Mouse (Mus musculus) erythroblast, embryonic 14.5 days (primary cell): ENCODE results near the gene Aoc1. TPM values are rescaled to one million over a fixed set of nuclear protein-coding genes. Genes with fewer than 3 reads are reported as not detected.

Source experiments
- H3K27me3 ChIP-seq: 2 replicates; pipeline ENCODE4 v1.6.1; 2012; ENCODE audit warnings: inconsistent platforms; ENCODE audit not compliant: control insufficient read depth
- H3K36me3 ChIP-seq: 2 replicates; pipeline ENCODE4 v1.6.1; 2012; ENCODE audit warnings: mild to moderate bottlenecking, inconsistent platforms; ENCODE audit not compliant: control insufficient read depth
- H3K4me1 ChIP-seq: 2 replicates; pipeline ENCODE4 v1.6.1; 2012; ENCODE audit warnings: inconsistent platforms; ENCODE audit not compliant: control insufficient read depth
- H3K4me3 ChIP-seq: replicated peaks from 2 replicates; pipeline ENCODE3; 2012; ENCODE audit warnings: moderate library complexity, mild to moderate bottlenecking, inconsistent platforms
- H3K9me3 ChIP-seq: 2 replicates; pipeline ENCODE4 v1.6.1; 2012; ENCODE audit warnings: low read length, inconsistent platforms, mixed read lengths; ENCODE audit not compliant: control insufficient read depth
- GATA1 ChIP-seq: IDR thresholded peaks from 2 replicates; pipeline ENCODE4 v1.6.1; 2012; ENCODE audit warnings: low read length, inconsistent platforms, mixed read lengths
- TAL1 ChIP-seq: IDR thresholded peaks from 3 replicates; pipeline ENCODE4 v1.6.1; 2012; ENCODE audit warnings: low read length, inconsistent platforms, mixed read lengths
- polyA plus RNA-seq: library from polyadenylated mRNA; stranded (reverse); fragments of >175 nt; gene quantifications from 2 replicates; pipeline ENCODE4 v1.2.3, GENCODE M21; 2012

The Aoc1 gene
- polyA plus RNA-seq, 1 experiment: not detected

DNA sequence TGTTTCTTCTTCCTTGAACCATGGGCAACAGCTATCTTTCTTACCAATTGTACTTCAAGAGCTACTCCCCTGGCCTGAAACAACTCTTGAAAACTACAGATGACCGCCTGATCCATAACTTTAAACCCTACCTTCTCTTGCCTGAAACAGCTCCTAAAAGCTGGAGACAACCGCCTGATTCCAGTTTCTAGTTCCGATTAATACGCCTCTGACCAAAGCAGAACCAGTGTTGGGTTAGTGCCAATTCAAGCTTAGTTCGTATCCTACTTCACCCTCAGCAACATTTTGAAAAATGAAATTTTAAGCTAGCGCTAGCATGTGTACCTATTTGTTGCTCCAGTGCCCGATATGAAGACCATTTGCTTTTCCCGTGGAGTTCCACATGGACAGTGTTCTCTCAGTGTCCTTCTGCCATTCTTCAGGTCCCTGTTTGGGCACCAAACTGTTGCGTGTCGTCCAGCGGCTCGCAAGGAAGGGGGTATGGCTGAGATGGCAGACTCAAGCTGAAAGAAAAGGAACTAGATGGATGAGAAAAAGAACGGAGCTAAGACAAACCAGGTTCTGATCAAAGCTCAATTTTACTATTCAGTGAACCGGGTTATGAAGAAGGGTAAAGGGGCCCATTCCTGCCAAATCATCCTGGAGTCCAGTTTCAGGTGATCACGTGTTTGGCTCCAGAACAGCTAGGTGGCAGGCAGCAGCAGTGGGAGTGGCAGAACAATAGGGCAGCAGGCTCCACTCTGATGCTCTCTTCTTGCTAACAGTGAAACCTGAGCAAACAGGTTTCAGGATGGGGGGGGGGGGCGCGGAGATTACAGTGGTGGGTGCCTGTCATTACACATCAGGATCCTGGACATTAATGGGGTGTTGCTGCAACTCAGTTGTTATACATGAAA, 30.1 kb downstream of the Aoc1 start:
- TF ChIP-seq GATA1 (no peak), TAL1 (no peak)
- no peaks in the 10 kb centered on the region for H3K36me3 ChIP-seq

DNA sequence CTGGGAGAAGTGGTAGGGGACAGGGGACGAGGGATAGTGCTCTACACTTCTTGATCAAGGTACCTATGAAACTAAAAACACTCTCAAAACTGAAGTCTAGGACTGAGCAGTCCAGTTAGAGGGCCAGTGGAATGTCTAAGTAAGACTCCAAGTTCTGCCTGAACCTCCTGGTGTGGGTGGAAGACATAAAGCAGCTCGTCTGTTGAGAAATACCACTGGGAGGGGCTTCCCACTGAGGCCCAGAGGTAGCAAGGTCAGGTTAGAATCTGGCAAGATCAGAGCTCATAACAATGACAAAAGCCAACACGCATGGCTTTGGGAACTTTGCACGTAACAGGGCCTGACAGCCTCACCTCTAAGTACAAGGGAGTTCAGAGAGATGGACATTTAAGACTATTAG, 30.7 kb downstream of the Aoc1 start:
- TF ChIP-seq GATA1: no peak
- TF ChIP-seq TAL1: no peak

More for the DNA sequence above, 30.1 kb downstream of the Aoc1 start:
- H3K9me3 ChIP-seq: no peaks in the 10 kb centered on the region
- no peaks in the 10 kb centered on the region for H3K4me1 ChIP-seq
- H3K4me3 ChIP-seq: no peak overlapping the region
- no peaks in the 10 kb centered on the region for H3K27me3 ChIP-seq

DNA sequence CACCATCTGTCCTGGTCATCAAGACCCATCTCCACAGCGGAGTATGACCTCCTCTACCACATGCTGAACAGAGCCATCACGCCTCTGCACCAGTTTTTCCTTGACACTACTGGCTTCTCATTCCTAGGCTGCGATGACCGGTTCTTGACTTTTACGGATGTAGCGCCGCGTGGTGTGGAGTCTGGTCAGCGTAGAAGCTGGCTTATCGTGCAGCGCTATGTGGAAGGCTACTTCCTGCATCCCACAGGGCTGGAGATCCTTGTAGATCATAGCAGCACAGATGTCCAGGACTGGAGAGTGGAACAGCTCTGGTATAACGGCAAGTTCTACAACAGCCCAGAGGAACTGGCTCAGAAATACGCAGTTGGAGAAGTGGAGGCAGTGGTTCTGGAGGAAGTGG, 32.9 kb downstream of the Aoc1 start:
- Histone ChIP-seq H3K4me3 (no peak overlapping the region), H3K9me3 (no peaks in the 10 kb centered on the region), H3K36me3 (no peaks in the 10 kb centered on the region), H3K4me1 (no peaks in the 10 kb centered on the region), H3K27me3 (no peaks in the 10 kb centered on the region)
- TF ChIP-seq GATA1 (no peak), TAL1 (no peak)

More for the DNA sequence above, 30.7 kb downstream of the Aoc1 start:
- H3K4me1 ChIP-seq: no peaks in the 10 kb centered on the region
- no peaks in the 10 kb centered on the region for H3K27me3 ChIP-seq
- no peaks in the 10 kb centered on the region for H3K36me3 ChIP-seq
- no peak overlapping the region for H3K4me3 ChIP-seq
- H3K9me3 ChIP-seq: no peaks in the 10 kb centered on the region

DNA sequence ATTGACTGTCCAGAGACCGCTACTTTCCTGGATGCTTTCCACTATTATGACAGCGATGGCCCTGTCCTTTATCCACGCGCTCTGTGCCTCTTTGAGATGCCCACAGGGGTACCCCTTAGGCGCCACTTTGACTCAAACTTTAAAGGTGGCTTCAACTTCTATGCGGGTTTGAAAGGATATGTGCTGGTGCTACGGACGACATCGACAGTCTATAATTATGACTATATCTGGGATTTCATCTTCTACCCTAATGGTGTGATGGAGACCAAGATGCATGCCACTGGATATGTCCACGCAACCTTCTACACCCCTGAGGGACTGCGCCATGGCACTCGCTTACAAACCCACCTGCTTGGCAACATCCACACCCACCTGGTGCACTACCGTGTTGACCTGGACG, 33.7 kb downstream of the Aoc1 start:
- Histone ChIP-seq H3K27me3 (no peaks in the 10 kb centered on the region), H3K4me1 (no peaks in the 10 kb centered on the region), H3K36me3 (no peaks in the 10 kb centered on the region), H3K9me3 (no peaks in the 10 kb centered on the region), H3K4me3 (no peak overlapping the region)
- no peak for TF ChIP-seq GATA1
- no peak for TF ChIP-seq TAL1

DNA sequence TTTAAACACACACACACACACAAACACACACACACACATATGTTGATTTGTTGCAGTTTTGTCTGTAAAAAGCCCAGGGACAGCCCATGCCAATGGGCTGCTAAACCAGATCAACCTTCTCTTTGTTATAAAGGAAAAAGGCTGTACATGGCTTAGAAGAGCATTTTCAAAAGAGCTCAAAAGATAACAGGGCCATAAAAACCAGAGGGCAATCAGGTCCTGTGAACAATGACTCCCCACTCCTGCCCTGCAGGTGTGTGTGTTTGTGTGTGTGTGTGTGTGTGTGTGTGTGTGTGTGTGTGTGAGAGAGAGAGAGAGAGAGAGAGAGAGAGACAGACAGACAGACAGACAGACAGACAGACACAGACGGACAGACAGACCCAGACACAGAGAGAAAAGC, 36.5 kb downstream of the Aoc1 start:
- H3K27me3 ChIP-seq: no peaks in the 10 kb centered on the region
- no peaks in the 10 kb centered on the region for H3K4me1 ChIP-seq
- TF ChIP-seq TAL1 (no peak), GATA1 (no peak)
- no peak overlapping the region for H3K4me3 ChIP-seq
- no peaks in the 10 kb centered on the region for H3K9me3 ChIP-seq
- H3K36me3 ChIP-seq: no peaks in the 10 kb centered on the region

DNA sequence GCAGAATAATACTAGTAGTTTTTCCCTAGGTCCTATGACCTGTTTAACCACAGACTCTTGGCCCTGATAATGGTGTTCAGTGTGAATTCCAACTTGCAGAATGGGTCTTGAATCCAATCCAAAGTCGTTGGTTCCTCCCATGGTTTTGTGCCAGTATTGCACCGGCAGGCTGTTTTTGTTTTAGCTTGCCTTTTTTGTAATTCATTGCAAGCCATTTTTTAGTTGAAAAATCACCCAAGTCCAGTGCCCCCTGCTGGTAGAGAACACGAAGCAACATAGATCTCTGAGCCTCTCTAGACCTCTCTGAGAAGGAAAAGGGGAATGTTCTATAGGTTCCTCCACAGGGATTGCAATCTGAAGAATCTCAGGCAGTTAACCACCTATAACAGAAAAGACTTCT, 39.3 kb downstream of the Aoc1 start:
- Histone ChIP-seq H3K9me3 (no peaks in the 10 kb centered on the region), H3K27me3 (no peaks in the 10 kb centered on the region), H3K36me3 (no peaks in the 10 kb centered on the region), H3K4me3 (no peak overlapping the region), H3K4me1 (no peaks in the 10 kb centered on the region)
- TF ChIP-seq TAL1 (no peak), GATA1 (no peak)

DNA sequence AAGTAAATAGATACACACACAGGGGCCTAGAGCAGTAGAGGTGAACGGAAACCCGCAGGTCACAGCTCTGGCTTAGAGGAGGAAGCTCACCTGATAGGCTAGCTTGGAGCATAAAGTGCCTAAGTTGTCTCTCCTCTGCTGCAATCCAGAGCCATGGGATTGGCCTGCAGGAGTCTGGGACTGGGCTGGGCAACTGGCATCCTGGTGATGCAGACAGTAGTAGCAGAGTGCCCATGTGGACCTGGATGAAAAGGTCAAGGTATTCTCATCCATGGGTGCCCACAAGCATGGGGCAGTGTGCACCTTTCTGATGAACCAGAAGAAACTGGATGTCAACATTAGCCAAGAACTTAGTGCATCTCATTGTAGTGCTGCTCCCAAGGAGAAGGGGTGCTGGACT, 40.9 kb downstream of the Aoc1 start:
- no peak overlapping the region for H3K4me3 ChIP-seq
- TF ChIP-seq GATA1 (no peak), TAL1 (no peak)
- H3K4me1 ChIP-seq: no peaks in the 10 kb centered on the region
- no peaks in the 10 kb centered on the region for H3K9me3 ChIP-seq
- no peaks in the 10 kb centered on the region for H3K36me3 ChIP-seq
- no peaks in the 10 kb centered on the region for H3K27me3 ChIP-seq

DNA sequence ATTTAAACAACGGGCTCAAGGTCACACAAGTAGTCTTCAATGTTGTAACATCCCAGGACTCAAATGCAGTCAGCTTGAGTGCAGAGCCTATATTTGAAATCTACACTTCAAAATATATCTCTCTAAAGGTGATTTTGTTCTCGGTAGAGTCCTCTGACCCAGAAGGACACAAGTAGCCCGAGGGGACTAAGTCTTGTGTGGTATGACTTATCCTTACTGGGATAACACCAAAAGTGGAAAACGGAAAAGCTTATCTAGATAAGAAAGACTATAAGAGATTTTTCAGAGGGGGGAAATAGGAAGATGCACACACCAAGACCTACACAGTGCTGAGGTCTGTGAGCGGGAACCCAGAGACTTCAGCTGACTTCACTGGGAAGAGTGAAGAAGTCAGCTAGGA, 56.9 kb downstream of the Aoc1 start, which contains the start of gene 1600015I10Rik:
Gene 1600015I10Rik (plus strand): TSS at position 301 of the 400 bp plus-strand sequence.
- Histone ChIP-seq H3K27me3 (no peaks in the 10 kb centered on the region), H3K4me1 (no peaks in the 10 kb centered on the region), H3K9me3 (no peaks in the 10 kb centered on the region), H3K36me3 (no peaks in the 10 kb centered on the region), H3K4me3 (no peak within 1 kb of the TSS)
- TF ChIP-seq TAL1 (no peak), GATA1 (no peak)

DNA sequence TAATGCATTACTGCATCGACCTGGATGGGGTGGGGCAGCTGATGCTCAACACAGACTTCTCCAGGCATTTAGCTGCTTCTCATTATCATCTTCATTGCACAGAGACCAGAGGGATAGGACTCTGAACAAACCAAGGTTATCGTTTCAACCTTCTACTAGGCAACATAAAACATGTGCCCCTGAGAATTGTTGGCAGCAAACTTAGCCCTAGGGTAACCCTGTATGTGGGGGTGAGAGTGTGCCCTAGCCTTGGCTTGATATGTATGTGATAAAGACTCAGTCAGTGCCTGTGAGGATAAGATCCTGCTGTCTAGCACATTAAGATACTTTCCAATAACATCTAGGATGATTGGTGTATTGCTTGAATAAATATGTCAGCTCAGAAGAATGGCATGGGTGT, 76.9 kb downstream of the Aoc1 start:
- H3K36me3 ChIP-seq: no peaks in the 10 kb centered on the region
- H3K9me3 ChIP-seq: peaks cover 1% of the 10 kb centered on the region
- H3K4me1 ChIP-seq: no peaks in the 10 kb centered on the region
- TF ChIP-seq GATA1 (no peak), TAL1 (no peak)
- no peak overlapping the region for H3K4me3 ChIP-seq
- H3K27me3 ChIP-seq: no peaks in the 10 kb centered on the region
